Mouse (Mus musculus) myocyte (in vitro differentiated cells): ENCODE data around the gene Ifnl3. TPM values are rescaled to one million over a fixed set of nuclear protein-coding genes. Genes with fewer than 3 reads are reported as not detected.
"Not testable (repeated sequence)": the region's sequence is repeated elsewhere in the genome, so short reads cannot be mapped to it uniquely, and the experiment has no call there.

Experiments
- H3K27me3 ChIP-seq: one replicate; pipeline ENCODE4 v1.6.1; 2011; ENCODE audit not compliant: control insufficient read depth, insufficient read depth, insufficient read length
- H3K36me3 ChIP-seq: one replicate; pipeline ENCODE4 v1.6.1; 2011; ENCODE audit not compliant: control insufficient read depth, insufficient read depth
- H3K4me2 ChIP-seq: one replicate; pipeline ENCODE4 v1.6.1; 2011; ENCODE audit warnings: low read depth, control low read depth
- H3K4me3 ChIP-seq: one replicate; pipeline ENCODE4 v1.5.1; 2011; ENCODE audit warnings: mild to moderate bottlenecking, control low read depth, moderate library complexity
- H3K79me2 ChIP-seq: one replicate; pipeline ENCODE4 v1.6.1; 2011; ENCODE audit not compliant: control insufficient read depth, insufficient read depth
- H3ac ChIP-seq: one replicate; pipeline ENCODE4 v1.6.1; 2011; ENCODE audit not compliant: control insufficient read depth, insufficient read length
- CEBPB ChIP-seq: IDR thresholded peaks from 2 replicates; pipeline ENCODE4 v1.6.1; 2011; ENCODE audit warnings: mild to moderate bottlenecking, moderate library complexity; ENCODE audit not compliant: poor library complexity, insufficient read depth, severe bottlenecking
- E2F4 ChIP-seq: IDR thresholded peaks from one replicate; pipeline ENCODE4 v1.6.1; 2011; ENCODE audit warnings: mild to moderate bottlenecking, control low read depth, moderate library complexity; ENCODE audit not compliant: insufficient read depth
- MAX ChIP-seq: IDR thresholded peaks from one replicate; pipeline ENCODE4 v1.6.1; 2011; ENCODE audit warnings: low read depth, mild to moderate bottlenecking, control low read depth
- MYOD1 ChIP-seq, 3 experiments: IDR thresholded peaks; one replicate each; pipeline ENCODE4 v1.6.1; 2011; ENCODE audit warnings: control low read depth in 2 of 3, low read depth in 2 of 3, mild to moderate bottlenecking in 2 of 3, moderate library complexity in 1 of 3; ENCODE audit not compliant: insufficient read length in 2 of 3, control insufficient read depth in 1 of 3
- MYOG ChIP-seq, 3 experiments: IDR thresholded peaks; one replicate each; pipeline ENCODE4 v1.6.1; 2011; ENCODE audit warnings: control low read depth in 2 of 3, low read depth in 2 of 3, mild to moderate bottlenecking in 2 of 3; ENCODE audit not compliant: insufficient read length in 2 of 3, control insufficient read depth in 1 of 3, insufficient read depth in 1 of 3
- POLR2A ChIP-seq: IDR thresholded peaks from one replicate; pipeline ENCODE4 v1.6.1; 2011; ENCODE audit warnings: low read depth, mild to moderate bottlenecking, control low read depth, moderate library complexity; ENCODE audit not compliant: insufficient read length
- POLR2AphosphoS2 ChIP-seq: IDR thresholded peaks from one replicate; pipeline ENCODE4 v1.6.1; 2011; ENCODE audit warnings: low read depth, control low read depth; ENCODE audit not compliant: insufficient read length
- REST ChIP-seq: IDR thresholded peaks from one replicate; pipeline ENCODE4 v1.6.1; 2011; ENCODE audit warnings: mild to moderate bottlenecking, control low read depth, moderate library complexity; ENCODE audit not compliant: insufficient read depth, insufficient read length
- SRF ChIP-seq: IDR thresholded peaks from one replicate; pipeline ENCODE4 v1.6.1; 2011; ENCODE audit warnings: low read depth; ENCODE audit not compliant: control insufficient read depth, insufficient read length
- TCF12 ChIP-seq: IDR thresholded peaks from one replicate; pipeline ENCODE4 v1.6.1; 2011; ENCODE audit warnings: mild to moderate bottlenecking, control low read depth; ENCODE audit not compliant: poor library complexity, insufficient read depth, severe bottlenecking
- TCF3 ChIP-seq: IDR thresholded peaks from one replicate; pipeline ENCODE4 v1.6.1; 2011; ENCODE audit warnings: low read depth, control low read depth; ENCODE audit not compliant: insufficient read length
- USF1 ChIP-seq: IDR thresholded peaks from one replicate; pipeline ENCODE4 v1.6.1; 2011; ENCODE audit warnings: low read depth, mild to moderate bottlenecking, control low read depth, moderate library complexity
- polyA plus RNA-seq: library from polyadenylated mRNA; unstranded; fragments of >200 nt; fragmentation: generic; extraction: Trizol; gene quantifications from one replicate; pipeline ENCODE4 v1.2.1, GENCODE M21; 2012; ENCODE audit warnings: missing spikeins

The Ifnl3 gene
- polyA plus RNA-seq, 1 experiment: not detected

DNA sequence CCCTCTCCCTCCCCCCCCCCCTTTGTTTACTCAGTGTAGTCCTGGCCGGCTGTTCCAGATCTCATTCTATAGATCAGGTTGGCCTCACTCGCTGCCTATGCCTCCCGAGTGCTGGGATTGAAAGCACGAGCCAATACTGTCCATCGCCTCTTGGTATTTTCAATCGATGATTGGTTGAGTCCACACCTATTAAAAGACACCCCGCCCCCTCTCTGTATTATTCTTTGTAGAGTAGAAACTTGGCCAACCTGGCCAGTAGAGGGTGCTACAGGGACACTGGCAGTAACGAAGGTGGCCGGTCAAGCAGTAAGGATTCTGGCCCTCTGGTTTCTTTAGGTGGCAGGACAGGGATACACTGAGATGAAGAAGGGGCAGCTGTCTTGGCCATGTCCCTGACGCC, 32.2 kb upstream of the Ifnl3 start:
- Histone ChIP-seq H3ac (no peak overlapping the region), H3K4me3 (no peak overlapping the region), H3K36me3 (no peaks in the 10 kb centered on the region), H3K27me3 (no peaks in the 10 kb centered on the region), H3K79me2 (no peaks in the 10 kb centered on the region), H3K4me2 (no peak overlapping the region)
- TF ChIP-seq REST (no peak), USF1 (no peak), MYOG (IDR thresholded peaks at IDR 0.05; ENCODE audit: control insufficient read depth in 1 of 3, insufficient read depth in 1 of 3, insufficient read length in 2 of 3, low read depth in 2 of 3) (no peak), MAX (no peak), POLR2A (no peak), E2F4 (no peak), MYOD1 (IDR thresholded peaks at IDR 0.05; ENCODE audit: control insufficient read depth in 1 of 3, insufficient read length in 2 of 3, low read depth in 2 of 3) (no peak), CEBPB (no peak), TCF12 (no peak), POLR2AphosphoS2 (no peak), TCF3 (no peak), SRF (no peak)

DNA sequence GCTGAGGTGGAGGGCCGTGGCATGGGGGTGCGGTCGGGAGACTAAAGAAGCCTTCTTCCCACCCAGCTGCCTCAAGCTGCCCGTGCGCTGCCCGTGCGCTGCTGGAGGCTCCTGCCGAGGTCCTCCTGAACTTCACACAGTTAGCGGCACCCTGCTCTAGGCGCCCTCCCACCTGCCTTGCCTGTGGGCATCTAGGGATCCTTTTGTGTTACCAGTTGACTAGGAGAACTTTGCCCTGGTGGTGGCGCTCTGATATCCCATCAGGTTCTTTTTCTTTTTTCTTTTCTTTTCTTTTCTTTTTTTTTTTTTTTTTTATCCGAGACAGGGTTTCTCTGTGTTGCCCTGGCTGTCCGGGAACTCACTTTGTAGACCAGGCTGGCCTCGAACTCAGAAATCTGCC, 31.7 kb upstream of the Ifnl3 start:
- no peak overlapping the region for H3K4me3 ChIP-seq
- no peak overlapping the region for H3ac ChIP-seq
- no peak overlapping the region for H3K4me2 ChIP-seq
- H3K79me2 ChIP-seq: no peaks in the 10 kb centered on the region
- no peaks in the 10 kb centered on the region for H3K36me3 ChIP-seq
- no peaks in the 10 kb centered on the region for H3K27me3 ChIP-seq
- TF ChIP-seq MAX: no peak
- TF ChIP-seq REST: no peak
- TF ChIP-seq CEBPB: no peak
- TF ChIP-seq POLR2A: no peak
- no peak for TF ChIP-seq USF1
- TF ChIP-seq TCF3: no peak
- no peak for TF ChIP-seq MYOG (IDR thresholded peaks at IDR 0.05; ENCODE audit: control insufficient read depth in 1 of 3, insufficient read depth in 1 of 3, insufficient read length in 2 of 3, low read depth in 2 of 3)
- no peak for TF ChIP-seq SRF
- TF ChIP-seq TCF12: no peak
- TF ChIP-seq E2F4: no peak
- no peak for TF ChIP-seq POLR2AphosphoS2
- no peak for TF ChIP-seq MYOD1 (IDR thresholded peaks at IDR 0.05; ENCODE audit: control insufficient read depth in 1 of 3, insufficient read length in 2 of 3, low read depth in 2 of 3)

DNA sequence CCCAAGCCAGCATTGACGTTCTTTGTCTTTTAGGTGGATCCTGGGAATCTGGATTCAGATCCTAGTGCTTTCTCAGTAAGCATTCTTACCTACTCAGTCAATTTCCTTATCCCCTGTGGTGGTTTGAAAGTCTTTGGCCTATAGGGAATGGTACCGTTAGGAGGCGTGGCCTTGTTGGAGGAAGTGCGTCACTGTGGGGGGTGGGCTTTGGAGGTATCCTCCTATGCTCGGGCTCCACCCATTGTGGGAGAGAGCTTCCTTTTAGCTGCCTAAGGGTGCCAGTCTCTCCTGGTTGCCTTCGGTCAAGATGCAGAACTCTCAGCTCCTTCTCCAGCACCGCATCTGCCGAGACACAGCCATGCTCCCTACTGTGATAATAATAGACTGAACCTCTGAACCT, 30.3 kb upstream of the Ifnl3 start:
- H3ac ChIP-seq: no peak overlapping the region

DNA sequence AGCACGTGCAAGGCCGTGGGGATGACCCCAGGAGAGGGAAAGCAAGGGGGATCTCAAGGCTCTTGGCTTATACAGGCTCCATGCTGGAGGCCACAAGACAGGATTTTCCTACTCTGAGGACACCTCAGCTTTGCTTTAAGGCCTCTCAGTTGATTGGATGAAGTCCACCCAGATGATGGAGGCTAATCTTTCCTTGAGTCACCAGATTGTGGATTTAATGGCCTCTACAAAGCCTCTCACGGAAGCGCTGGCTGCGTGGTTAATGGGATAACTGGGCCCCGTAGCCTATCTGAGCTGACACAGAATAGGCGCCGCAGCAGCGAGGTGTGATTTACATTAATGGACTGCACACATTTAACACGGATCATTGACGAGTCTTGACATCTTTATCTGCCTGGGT, 27.2 kb upstream of the Ifnl3 start:
- no peak overlapping the region for H3ac ChIP-seq
- H3K27me3 ChIP-seq: peaks cover 9% of the 10 kb centered on the region
- H3K4me2 ChIP-seq: no peak overlapping the region
- H3K4me3 ChIP-seq: no peak overlapping the region
- H3K36me3 ChIP-seq: no peaks in the 10 kb centered on the region
- no peaks in the 10 kb centered on the region for H3K79me2 ChIP-seq
- TF ChIP-seq POLR2A (no peak), CEBPB (no peak), MYOG (IDR thresholded peaks at IDR 0.05; ENCODE audit: control insufficient read depth in 1 of 3, insufficient read depth in 1 of 3, insufficient read length in 2 of 3, low read depth in 2 of 3) (no peak)

More for the DNA sequence above, 30.3 kb upstream of the Ifnl3 start:
- Histone ChIP-seq H3K79me2 (no peaks in the 10 kb centered on the region), H3K4me3 (no peak overlapping the region), H3K4me2 (no peak overlapping the region), H3K27me3 (no peaks in the 10 kb centered on the region), H3K36me3 (no peaks in the 10 kb centered on the region)
- TF ChIP-seq MYOG (IDR thresholded peaks at IDR 0.05; ENCODE audit: control insufficient read depth in 1 of 3, insufficient read depth in 1 of 3, insufficient read length in 2 of 3, low read depth in 2 of 3): no peak
- TF ChIP-seq E2F4: no peak
- TF ChIP-seq SRF: no peak
- TF ChIP-seq TCF3: no peak
- no peak for TF ChIP-seq USF1
- TF ChIP-seq MAX: no peak
- TF ChIP-seq CEBPB: no peak
- TF ChIP-seq POLR2A: no peak
- no peak for TF ChIP-seq REST
- no peak for TF ChIP-seq POLR2AphosphoS2
- no peak for TF ChIP-seq TCF12

DNA sequence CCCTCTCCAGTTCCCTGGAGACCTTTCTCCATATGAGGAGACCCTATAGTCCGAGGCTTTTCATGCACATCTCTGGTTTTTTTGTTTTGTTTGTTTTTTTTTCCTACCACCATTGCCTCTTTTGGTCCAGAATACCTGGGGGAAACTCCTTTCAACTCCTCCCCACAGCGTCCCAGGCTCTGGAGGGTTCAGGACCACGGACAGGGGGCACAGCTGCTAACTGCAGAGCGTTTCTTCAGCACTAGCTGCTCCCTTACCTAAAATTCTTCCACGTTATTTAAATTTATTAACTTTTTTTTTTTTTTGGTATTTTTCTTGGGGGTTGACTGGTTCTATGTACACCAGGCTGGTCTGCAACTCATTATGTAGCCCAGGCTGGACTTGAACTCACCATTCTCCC, 17.1 kb upstream of the Ifnl3 start:
- TF ChIP-seq SRF (no peak), MYOG (IDR thresholded peaks at IDR 0.05; ENCODE audit: control insufficient read depth in 1 of 3, insufficient read depth in 1 of 3, insufficient read length in 2 of 3, low read depth in 2 of 3) (peak in 1 of 3 experiments; percentile 50), TCF12 (no peak), TCF3 (no peak), MAX (no peak), REST (peak; percentile 88), POLR2A (no peak), POLR2AphosphoS2 (no peak), USF1 (no peak), E2F4 (no peak), CEBPB (no peak), MYOD1 (IDR thresholded peaks at IDR 0.05; ENCODE audit: control insufficient read depth in 1 of 3, insufficient read length in 2 of 3, low read depth in 2 of 3) (peak in 2 of 3 experiments; percentile 12 to 43)
- no peaks in the 10 kb centered on the region for H3K36me3 ChIP-seq

DNA sequence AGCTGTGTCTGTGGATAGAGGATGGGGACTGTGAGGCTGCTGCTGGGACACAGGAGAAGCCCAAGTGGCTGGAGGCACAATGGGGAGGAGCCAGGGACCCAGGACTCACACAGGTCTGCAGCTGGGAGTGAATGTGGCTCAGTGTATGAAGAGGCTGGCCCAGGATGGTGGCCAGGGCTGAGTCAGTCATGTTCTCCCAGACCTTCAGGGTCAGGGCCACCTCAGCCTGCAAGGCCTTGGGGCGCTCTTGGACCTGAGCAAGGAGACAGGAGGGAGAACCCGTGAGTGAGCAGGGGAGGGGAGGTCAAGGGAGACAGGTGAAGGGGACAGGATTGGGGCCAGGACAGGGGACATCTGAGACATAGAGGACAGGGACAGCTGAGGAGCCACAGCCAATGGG, 13.5 kb upstream of the Ifnl3 start:
- peaks cover 33% of the 10 kb centered on the region for H3K27me3 ChIP-seq
- not testable (repeated sequence) for H3K4me3 ChIP-seq, H3K79me2 ChIP-seq, H3K36me3 ChIP-seq, H3ac ChIP-seq, H3K4me2 ChIP-seq

More for the DNA sequence above, 17.1 kb upstream of the Ifnl3 start:
- Histone ChIP-seq H3K79me2 (no peaks in the 10 kb centered on the region), H3K27me3 (peaks cover 31% of the 10 kb centered on the region), H3K4me2 (no peak overlapping the region), H3ac (no peak overlapping the region), H3K4me3 (no peak overlapping the region)

DNA sequence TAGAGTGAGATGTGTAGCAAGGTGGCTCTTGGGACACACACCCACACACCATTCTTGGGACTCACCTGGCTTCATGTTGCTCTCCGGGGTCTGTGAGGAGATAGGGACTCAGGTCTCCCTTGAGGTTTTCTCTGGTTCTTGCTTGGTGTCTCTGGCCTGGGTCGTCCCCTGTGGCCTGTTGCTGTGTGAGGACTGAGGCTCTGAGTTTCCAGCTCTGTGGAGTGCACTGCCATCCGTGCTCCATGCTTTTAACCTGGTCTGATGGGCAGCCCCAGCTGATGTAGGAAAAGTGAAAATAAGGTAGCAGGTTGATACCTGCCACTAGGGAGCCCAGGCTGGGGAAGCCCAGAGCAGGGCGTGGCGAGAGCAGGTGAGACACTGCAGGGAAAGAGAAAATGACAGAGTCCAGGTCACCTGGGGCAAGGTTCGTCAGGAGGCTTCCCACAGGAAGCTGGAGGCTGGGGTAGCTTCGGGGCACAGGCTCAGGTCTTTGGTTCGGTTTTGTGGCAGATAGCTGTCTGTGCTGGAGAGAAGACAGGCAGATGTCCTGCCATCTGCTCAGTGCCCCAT, 12.1 kb upstream of the Ifnl3 start, which contains the start of gene Ifnl2:
Ifnl2 (minus strand) TSS at position 51 of the 570 bp plus-strand sequence.
- not testable (repeated sequence) for H3K36me3 ChIP-seq, H3K4me2 ChIP-seq, H3K4me3 ChIP-seq, H3ac ChIP-seq, H3K79me2 ChIP-seq
- peaks cover 27% of the 10 kb centered on the region for H3K27me3 ChIP-seq
